Mouse (Mus musculus) intestine, embryonic 15.5 days (tissue): ENCODE measurements around the gene Dock4. TPM values are rescaled to one million over a fixed set of nuclear protein-coding genes. Genes with fewer than 3 reads are reported as not detected.

ENCODE experiments used
- ATAC-seq: fragments of 200-750 bp; cut with Nextera tagmentation; 2 replicates; pipeline ENCODE4 v1.8.0; 2017; ENCODE audit warnings: moderate TSS enrichment, moderate library complexity
- H3K27ac ChIP-seq: fragments of 300-500 bp; sonication (generic); 2 replicates; pipeline ENCODE4 v1.5.1; 2015; ENCODE audit warnings: mild to moderate bottlenecking, inconsistent platforms
- H3K27me3 ChIP-seq: fragments of 300-500 bp; sonication (generic); replicated peaks from 2 replicates; pipeline ENCODE4 v1.6.1; 2015; ENCODE audit warnings: inconsistent platforms
- H3K36me3 ChIP-seq: fragments of 300-500 bp; sonication (generic); 2 replicates; pipeline ENCODE4 v1.6.1; 2015; ENCODE audit warnings: inconsistent platforms
- H3K4me1 ChIP-seq: fragments of 300-500 bp; sonication (generic); replicated peaks from 2 replicates; pipeline ENCODE4 v1.6.1; 2015; ENCODE audit warnings: inconsistent platforms
- H3K4me2 ChIP-seq: fragments of 300-500 bp; sonication (generic); replicated peaks from 2 replicates; pipeline ENCODE4 v1.6.1; 2015; ENCODE audit warnings: mild to moderate bottlenecking, inconsistent platforms
- H3K4me3 ChIP-seq: fragments of 300-500 bp; sonication (generic); replicated peaks from 2 replicates; pipeline ENCODE4 v1.5.1; 2015; ENCODE audit warnings: inconsistent platforms
- H3K9ac ChIP-seq: fragments of 300-500 bp; sonication (generic); 2 replicates; pipeline ENCODE4 v1.6.1; 2015; ENCODE audit warnings: inconsistent platforms
- H3K9me3 ChIP-seq: fragments of 300-500 bp; sonication (generic); 2 replicates; pipeline ENCODE4 v1.6.1; 2016; ENCODE audit warnings: inconsistent platforms
- WGBS: fragments of 180-500 bp; shearing (Covaris S2); methylation state at CpG from one replicate; pipeline ENCODE4 v1.1.7; 2015; 5-methylcytosine and 5-hydroxymethylcytosine counted together
- polyA plus RNA-seq: library from polyadenylated mRNA; unstranded; fragments of >200 nt; fragmentation: Nextera tagmentation; extraction: Ambion mirVana; gene quantifications from 2 replicates; pipeline ENCODE4 v1.2.1, GENCODE M21; 2015

The Dock4 gene
- polyA plus RNA-seq, 1 experiment from 2014 or later, result 5.7 TPM

DNA sequence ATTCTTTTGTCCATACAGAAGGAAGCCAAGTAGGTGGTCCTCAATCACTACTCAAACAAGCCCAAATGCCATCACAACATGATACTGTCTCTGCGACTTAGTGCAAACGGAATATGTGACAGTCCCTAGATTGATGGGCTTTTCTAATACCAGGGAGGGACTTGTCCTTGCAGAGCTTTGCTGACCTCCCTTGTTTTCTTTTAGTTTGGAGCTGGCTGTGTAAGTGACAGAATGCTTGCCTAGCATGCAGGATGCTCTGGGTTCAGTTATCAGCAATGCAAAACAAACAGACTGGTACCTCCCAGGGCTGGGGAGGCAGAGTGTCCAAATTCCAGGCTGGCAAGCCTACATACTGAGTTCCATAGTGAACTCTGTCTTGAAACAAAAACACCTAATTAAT lies 7.7 kb upstream of the Dock4 start:
- Histone ChIP-seq H3K9me3 (no peaks in the 10 kb centered on the region), H3K4me3 (no peak overlapping the region), H3K27me3 (no peaks in the 10 kb centered on the region), H3K36me3 (no peaks in the 10 kb centered on the region), H3K4me2 (no peak overlapping the region), H3K27ac (no peak overlapping the region), H3K4me1 (no peaks in the 10 kb centered on the region), H3K9ac (no peak overlapping the region)
- ATAC-seq, result no peak
- 30% methylated on average over 2 of the region's 2 CpGs for WGBS

DNA sequence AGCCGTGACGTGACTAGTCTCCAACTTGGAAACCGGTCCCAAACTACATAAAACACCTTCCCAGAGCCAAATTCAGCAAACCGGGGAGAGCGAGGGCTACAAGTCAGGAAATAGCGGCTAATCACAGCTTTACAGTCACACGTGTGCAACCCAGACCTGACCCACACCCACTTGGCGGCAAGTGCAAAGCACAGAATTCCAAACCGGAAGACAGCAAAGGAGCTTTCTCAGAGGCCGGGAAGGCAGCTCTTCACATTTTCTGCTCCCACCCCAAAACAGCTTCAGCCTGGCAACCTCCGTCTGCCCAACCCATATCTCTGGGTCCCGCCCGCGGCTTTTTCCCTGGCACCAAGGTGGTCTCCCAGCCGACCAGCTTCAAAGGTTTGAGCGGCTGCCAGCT lies 546 bp upstream of the Dock4 start:
- Histone ChIP-seq H3K27me3 (no peaks in the 10 kb centered on the region), H3K9me3 (no peaks in the 10 kb centered on the region), H3K9ac (peak overlapping the region; percentile 69), H3K27ac (0 out of 2 replicates have a peak overlapping the region, but pooled peaks have one; percentile 22), H3K4me3 (peak overlapping the region; percentile 64), H3K4me1 (peaks cover 8% of the 10 kb centered on the region), H3K4me2 (peak overlapping the region; percentile 94), H3K36me3 (no peaks in the 10 kb centered on the region)
- WGBS, result under 1% methylated on average over 16 of the region's 16 CpGs
- peak; percentile 57 for ATAC-seq

DNA sequence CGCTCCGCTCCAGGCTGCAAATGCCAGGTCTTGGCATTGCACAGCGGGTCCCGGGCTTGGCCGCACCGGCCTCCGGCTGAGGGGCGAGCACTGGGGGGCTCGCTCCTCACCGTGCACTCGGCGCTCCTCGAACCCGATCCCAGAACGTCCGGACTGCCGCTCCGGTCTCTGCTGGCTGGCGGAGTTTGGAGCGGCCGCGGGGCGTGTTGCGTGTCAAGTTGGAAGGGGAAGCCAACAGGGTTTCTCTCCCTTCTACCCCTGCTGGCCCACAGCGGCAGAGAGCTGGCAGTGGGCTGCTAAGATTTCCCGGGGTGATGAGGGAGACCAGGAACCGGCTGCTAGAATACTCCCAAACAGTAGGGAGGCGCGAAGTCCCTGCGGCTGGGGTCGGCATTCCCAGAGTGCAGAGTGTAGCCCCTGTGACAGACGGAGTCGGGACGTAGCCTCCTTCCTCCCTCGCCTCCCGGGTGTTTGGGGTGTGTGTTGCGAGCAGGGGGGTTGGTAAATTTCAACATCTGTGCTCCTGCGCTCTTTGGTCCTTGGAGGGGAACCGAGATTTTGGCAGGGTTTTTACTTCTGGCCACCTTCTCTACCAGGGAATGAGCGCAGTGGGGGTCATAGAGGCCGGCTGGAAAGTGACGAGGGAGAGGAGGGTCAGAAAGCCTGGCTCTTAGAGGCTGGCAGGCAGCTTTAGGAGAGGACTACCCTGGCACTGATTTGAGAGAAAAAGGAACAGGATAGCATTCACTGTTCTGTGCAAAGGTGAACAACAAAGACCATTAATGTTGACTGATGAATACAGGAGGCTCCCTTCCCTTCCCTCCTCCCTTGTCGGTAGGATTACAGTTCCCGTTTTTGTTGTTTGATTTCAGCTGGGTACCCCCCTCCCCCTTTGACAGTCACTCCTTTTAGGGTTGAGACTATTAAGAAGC lies 964 bp downstream of the Dock4 start:
- ATAC-seq, result no peak; the same call in 1 of the 2 replicates
- H3K4me1 ChIP-seq, result peaks cover 8% of the 10 kb centered on the region
- H3K36me3 ChIP-seq, result no peaks in the 10 kb centered on the region
- no peaks in the 10 kb centered on the region for H3K27me3 ChIP-seq
- peak overlapping the region; percentile 94 for H3K4me2 ChIP-seq
- WGBS, result under 1% methylated on average over 44 of the region's 44 CpGs
- H3K4me3 ChIP-seq, result peak overlapping the region; percentile 64
- H3K27ac ChIP-seq, result peak overlapping the region; percentile 72
- peak overlapping the region; percentile 76 for H3K9ac ChIP-seq
- H3K9me3 ChIP-seq, result no peaks in the 10 kb centered on the region

DNA sequence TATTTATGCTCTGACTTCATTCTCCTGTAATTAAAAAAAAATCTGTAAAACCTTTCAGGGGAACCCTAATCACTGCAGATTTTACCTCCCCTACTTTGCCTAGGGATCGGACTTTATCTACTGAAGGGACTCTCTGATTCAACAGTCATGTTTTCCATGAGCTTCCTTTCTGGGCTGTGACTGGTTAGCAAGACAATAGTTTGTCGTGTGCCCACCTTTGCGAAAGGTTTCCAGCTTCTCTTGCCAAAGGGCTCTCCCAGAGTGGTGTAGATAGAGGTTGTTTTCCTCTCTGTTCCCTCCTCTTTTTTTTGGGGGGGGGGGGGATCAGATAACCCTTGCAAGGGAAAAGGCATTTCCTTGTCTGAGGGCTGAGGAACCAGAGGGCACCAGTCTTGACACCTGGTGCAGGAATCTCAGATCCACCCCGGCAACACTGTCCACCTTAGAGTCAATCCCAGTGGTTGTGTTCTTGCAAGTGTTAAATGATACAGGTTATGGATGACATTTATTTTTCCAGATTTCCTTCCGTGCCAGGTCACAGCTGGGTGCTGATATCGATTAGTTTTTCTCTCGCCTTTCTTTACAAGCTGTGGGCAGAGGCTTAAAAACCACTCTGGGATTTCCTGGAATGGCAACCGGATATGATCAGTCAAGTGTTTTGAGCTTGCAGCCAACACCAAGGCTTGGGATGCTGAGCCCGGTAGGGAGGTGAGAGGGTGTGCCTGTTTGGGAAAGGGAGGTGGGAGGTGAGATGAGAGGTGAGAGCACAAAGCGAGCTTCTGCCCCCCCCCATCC lies 2.0 kb downstream of the Dock4 start:
- WGBS, result 24% methylated on average over 10 of the region's 10 CpGs
- Histone ChIP-seq H3K9ac (peak overlapping the region; percentile 76; the same call in 1 of the 2 replicates), H3K36me3 (no peaks in the 10 kb centered on the region), H3K27me3 (no peaks in the 10 kb centered on the region), H3K27ac (no peak overlapping the region), H3K4me2 (peak overlapping the region; percentile 94), H3K9me3 (no peaks in the 10 kb centered on the region), H3K4me1 (peaks cover 8% of the 10 kb centered on the region), H3K4me3 (peak overlapping the region; percentile 64)
- ATAC-seq, result no peak

DNA sequence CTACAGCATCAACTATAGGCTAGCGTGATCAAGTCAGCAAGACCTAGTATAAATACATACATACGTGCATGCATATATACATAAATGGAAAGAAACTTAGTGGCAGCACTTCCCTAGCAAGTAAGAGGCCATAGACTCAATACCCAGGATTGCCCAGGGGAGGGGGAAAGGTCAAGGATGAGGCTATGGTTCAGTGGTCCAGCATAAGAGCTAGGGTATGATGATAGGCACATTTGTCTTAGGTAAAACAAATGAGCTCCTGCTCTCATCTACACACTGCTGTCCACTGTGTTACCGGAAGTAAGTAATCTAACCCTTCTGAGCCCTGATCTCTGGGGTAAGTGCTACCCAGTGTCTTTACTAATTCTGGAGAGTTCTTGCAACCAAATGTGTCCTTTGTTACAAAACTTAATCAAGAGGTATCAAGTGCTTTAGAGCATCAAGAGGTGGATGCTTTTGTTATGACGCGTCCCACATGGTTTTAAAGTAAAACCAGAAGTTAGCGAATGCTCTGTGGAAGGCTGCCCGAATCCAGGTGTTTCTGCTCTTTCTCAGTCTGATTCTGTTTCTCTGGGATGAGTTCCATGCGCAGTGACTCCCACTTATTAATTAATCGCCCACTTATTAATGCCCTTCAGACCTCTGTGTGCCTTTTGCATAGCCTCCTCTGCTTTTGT lies 3.5 kb downstream of the Dock4 start:
- Histone ChIP-seq H3K9me3 (no peaks in the 10 kb centered on the region), H3K4me2 (0 out of 2 replicates have a peak overlapping the region, but pooled peaks have one; percentile 5), H3K27ac (no peak overlapping the region), H3K36me3 (no peaks in the 10 kb centered on the region), H3K27me3 (no peaks in the 10 kb centered on the region), H3K9ac (no peak overlapping the region), H3K4me3 (no peak overlapping the region), H3K4me1 (peaks cover 8% of the 10 kb centered on the region)
- ATAC-seq, result no peak
- WGBS, result 69% methylated on average over 9 of the region's 9 CpGs

DNA sequence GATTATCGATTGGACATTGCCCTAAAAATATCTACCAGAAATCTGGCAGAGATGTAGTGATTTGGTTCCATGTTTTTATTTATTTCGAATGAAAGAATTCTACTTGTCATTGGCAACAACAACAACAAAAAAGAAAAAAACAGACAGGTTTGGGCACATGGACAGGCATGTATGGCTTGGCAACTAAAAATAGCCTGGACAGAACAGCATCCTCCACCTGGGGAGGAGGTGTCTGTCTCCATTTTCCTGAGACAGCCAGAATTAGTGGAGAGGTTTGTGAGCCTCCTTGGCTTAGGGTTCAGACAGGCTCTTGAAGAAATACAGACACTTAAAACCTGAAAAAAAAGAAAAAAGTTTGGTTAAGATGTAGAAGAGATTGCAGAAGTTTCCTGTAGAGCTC lies 10.8 kb downstream of the Dock4 start:
- H3K27ac ChIP-seq, result no peak overlapping the region
- H3K4me1 ChIP-seq, result 0 out of 2 replicates have a peak, but pooled peaks cover 3% of the 10 kb centered on the region
- no peaks in the 10 kb centered on the region for H3K9me3 ChIP-seq
- no peaks in the 10 kb centered on the region for H3K27me3 ChIP-seq
- H3K4me3 ChIP-seq, result no peak overlapping the region
- no peak overlapping the region for H3K9ac ChIP-seq
- 84% methylated on average over 2 of the region's 2 CpGs for WGBS
- no peak overlapping the region for H3K4me2 ChIP-seq
- H3K36me3 ChIP-seq, result no peaks in the 10 kb centered on the region
- no peak for ATAC-seq

DNA sequence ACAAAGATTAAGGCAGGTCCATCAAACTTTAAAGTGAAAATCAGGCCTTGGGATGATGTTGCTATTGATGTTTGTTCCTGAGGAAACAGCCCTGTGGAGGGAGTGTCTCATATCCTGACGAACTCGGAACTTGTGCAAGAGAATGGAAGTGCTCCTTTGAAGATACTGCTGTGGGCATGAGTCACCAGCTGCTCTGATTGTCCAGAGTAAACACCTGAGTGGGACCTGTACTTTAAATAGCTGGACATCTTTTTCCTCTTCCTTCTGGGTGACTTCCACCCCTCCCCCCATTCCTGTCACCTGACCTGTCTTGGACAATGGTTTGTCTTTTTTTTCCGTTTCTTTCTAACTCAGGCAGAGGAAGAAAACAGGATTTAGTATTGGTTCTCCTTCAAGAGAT lies 13.2 kb downstream of the Dock4 start:
- Histone ChIP-seq H3K9me3 (no peaks in the 10 kb centered on the region), H3K27me3 (no peaks in the 10 kb centered on the region), H3K27ac (no peak overlapping the region), H3K4me3 (no peak overlapping the region), H3K4me1 (0 out of 2 replicates have a peak, but pooled peaks cover 3% of the 10 kb centered on the region), H3K36me3 (no peaks in the 10 kb centered on the region), H3K9ac (no peak overlapping the region), H3K4me2 (no peak overlapping the region)
- ATAC-seq, result peak; percentile 61
- 56% methylated on average over 3 of the region's 3 CpGs for WGBS

DNA sequence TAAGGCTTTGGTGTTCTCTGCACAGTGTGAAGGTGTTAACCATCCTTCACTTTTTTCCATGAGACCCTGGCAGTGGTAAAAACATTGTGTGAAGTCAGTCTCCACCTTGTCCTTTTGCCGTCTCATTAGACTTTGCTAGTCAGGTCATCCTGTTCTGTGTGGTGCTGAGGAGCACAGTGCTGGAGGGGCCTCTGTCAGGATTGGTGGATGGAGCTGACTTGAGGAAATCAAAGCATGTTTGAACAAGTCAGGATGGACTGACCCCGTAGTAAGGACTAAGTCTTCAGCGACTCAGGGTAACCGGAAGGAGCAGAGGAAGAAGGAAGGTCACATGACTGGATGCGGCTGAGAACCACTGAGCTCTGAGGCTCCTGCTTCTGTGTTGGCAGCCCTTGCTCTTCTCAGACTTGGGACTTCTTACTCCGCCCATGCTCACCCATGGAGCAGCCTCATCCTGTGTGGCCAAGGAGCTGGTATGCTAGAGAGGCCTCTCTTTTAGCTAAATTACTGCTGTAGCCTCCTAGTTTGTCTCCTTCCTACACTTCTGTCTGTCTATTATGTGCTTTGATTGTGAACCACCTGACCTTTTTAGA lies 14.0 kb downstream of the Dock4 start:
- Histone ChIP-seq H3K9ac (no peak overlapping the region), H3K4me1 (0 out of 2 replicates have a peak, but pooled peaks cover 3% of the 10 kb centered on the region), H3K27ac (no peak overlapping the region), H3K36me3 (no peaks in the 10 kb centered on the region), H3K27me3 (no peaks in the 10 kb centered on the region), H3K4me3 (no peak overlapping the region), H3K4me2 (no peak overlapping the region), H3K9me3 (no peaks in the 10 kb centered on the region)
- no peak for ATAC-seq
- 71% methylated on average over 6 of the region's 6 CpGs for WGBS

DNA sequence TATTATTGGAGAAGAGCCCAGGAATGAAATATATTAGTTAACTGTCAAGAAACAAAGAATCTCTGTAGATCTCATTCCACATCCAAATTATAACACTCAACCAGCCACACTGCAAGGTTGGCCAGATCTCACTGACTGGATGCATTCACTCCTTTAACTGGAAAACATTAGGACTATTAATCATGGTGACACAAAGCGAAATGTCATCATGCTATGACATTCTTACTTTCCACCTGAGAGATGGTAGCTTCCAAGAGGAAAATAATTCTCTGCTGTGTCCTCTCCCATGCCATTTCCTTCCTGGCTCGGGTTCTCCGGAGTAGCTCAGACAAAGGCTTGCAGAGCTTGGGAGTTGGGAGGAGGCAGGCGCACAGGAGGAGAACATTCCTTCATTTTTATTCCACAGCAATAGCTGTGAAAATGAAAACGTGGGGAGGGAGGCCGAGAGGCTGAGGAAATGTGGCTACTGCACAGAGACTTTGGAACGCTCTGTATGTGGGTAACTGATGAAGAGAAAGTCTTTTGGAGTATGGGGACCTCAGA lies 17.0 kb downstream of the Dock4 start:
- ATAC-seq, result no peak
- 60% methylated on average over 7 of the region's 7 CpGs for WGBS
- Histone ChIP-seq H3K4me3 (no peak overlapping the region), H3K9ac (no peak overlapping the region), H3K4me2 (no peak overlapping the region), H3K27me3 (no peaks in the 10 kb centered on the region), H3K4me1 (0 out of 2 replicates have a peak, but pooled peaks cover 3% of the 10 kb centered on the region), H3K36me3 (no peaks in the 10 kb centered on the region), H3K9me3 (no peaks in the 10 kb centered on the region), H3K27ac (no peak overlapping the region)

DNA sequence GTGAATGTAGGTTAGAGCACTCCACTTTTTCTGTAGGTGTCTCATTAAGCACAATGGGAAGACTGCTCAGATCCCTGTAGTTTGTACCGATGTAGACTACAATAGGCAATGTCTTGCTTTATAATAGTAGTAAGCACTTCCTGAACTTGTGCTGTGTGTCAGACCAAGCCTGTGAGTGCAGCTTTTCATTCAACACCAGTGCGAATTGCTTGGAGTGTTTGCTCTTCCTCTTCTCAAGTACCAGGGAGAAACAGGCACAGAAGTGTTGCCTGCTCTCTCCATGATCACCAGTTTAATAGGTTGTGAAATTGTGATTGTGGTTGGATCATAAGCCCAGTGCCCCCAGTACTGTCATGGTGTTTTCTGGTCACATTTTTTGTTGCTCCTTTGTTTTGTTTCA lies 18.1 kb downstream of the Dock4 start:
- WGBS, result 70% methylated on average over 2 of the region's 2 CpGs
- H3K4me1 ChIP-seq, result 0 out of 2 replicates have a peak, but pooled peaks cover 3% of the 10 kb centered on the region
- no peak for ATAC-seq
- no peak overlapping the region for H3K4me2 ChIP-seq
- no peak overlapping the region for H3K9ac ChIP-seq
- no peaks in the 10 kb centered on the region for H3K36me3 ChIP-seq
- H3K9me3 ChIP-seq, result no peaks in the 10 kb centered on the region
- H3K4me3 ChIP-seq, result no peak overlapping the region
- H3K27me3 ChIP-seq, result no peaks in the 10 kb centered on the region
- no peak overlapping the region for H3K27ac ChIP-seq

DNA sequence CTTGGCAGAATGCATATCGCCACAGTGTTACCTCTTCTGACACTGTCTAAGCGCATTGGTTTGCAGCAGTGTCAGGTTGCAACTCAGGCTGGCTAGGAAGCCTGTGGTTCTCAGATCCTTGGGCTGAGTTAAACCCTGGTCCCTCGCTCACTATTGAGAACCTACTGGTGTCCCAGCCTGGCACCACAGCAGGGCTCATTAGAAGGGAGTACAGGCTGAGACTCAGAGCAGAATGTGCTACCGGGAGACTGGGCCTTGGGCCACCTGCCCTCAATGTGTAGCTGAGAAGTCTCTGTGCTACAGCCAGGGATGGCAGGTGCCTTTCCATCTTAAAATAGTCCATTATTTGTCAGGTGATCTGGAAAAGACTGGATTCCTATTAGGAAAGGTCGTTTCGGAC lies 18.5 kb downstream of the Dock4 start:
- ATAC-seq, result no peak

More for the DNA sequence above, 18.5 kb downstream of the Dock4 start:
- no peak overlapping the region for H3K4me3 ChIP-seq
- H3K4me2 ChIP-seq, result no peak overlapping the region
- no peak overlapping the region for H3K27ac ChIP-seq
- 0 out of 2 replicates have a peak, but pooled peaks cover 3% of the 10 kb centered on the region for H3K4me1 ChIP-seq
- WGBS, result 77% methylated on average over 6 of the region's 6 CpGs
- no peak overlapping the region for H3K9ac ChIP-seq
- no peaks in the 10 kb centered on the region for H3K9me3 ChIP-seq
- H3K27me3 ChIP-seq, result no peaks in the 10 kb centered on the region
- H3K36me3 ChIP-seq, result no peaks in the 10 kb centered on the region
